Mouse (Mus musculus): ENCODE data around the gene Blvrb. TPM values are rescaled to one million over a fixed set of nuclear protein-coding genes. Genes with fewer than 3 reads are reported as not detected.

Blvrb gene
- total and polyA plus RNA-seq, 3 experiments: 212 to 460 (median 438) TPM

DNA sequence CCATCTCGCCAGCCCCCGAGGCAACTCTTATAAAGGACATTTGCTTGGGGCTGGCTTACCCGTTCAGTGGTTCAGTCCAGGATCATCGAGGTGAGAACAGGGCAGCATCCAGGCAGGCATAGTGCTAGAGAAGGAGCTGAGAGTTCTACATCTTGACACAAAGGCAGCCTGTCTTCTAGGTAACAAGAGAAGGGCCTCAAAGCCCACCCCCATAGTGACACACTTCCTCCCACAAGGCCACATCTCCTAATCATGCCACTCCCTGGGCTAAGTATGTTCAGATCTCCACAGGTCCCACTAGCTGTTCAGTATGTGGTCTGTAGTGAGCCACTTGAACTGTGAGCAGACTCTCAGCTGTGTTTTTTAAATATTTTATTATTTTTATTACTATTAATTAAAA, 36.1 kb downstream of the Blvrb start:
- Histone ChIP-seq H3K27me3 (ENCODE audit: insufficient read depth, low read length) (no peaks in the 10 kb centered on the region), H3K4me3 (ENCODE audit: low read depth, low read length) (no peak overlapping the region; the same call in 1 of the 2 replicates), H3K9me3 (replicated peaks) (no peaks in the 10 kb centered on the region), H3K36me3 (replicated peaks) (peaks cover 14% of the 10 kb centered on the region), H3K4me1 (ENCODE audit: insufficient read depth, low read depth, low read length) (peaks cover 73% of the 10 kb centered on the region)
- DNase-seq (ENCODE audit: low spot score) (no peak), ATAC-seq (ENCODE audit: extremely low read depth, insufficient number of reproducible peaks, low FRiP score, poor library complexity, severe bottlenecking) (no peak)
- TF ChIP-seq GATA2 (IDR thresholded peaks at IDR 0.05; ENCODE audit: borderline replicate concordance, low read depth, low read length) (no peak), TAL1 (conservative IDR thresholded peaks at IDR 0.05; ENCODE audit: low read depth, low read length) (no peak), GATA1 (IDR thresholded peaks at IDR 0.05; ENCODE audit: borderline replicate concordance, low read length) (no peak), POLR2AphosphoS5 (IDR thresholded peaks at IDR 0.05; ENCODE audit: insufficient replicate concordance, low read depth, low read length) (no peak), CTCF (IDR thresholded peaks at IDR 0.05; ENCODE audit: low read depth, low read length) (no peak)

DNA sequence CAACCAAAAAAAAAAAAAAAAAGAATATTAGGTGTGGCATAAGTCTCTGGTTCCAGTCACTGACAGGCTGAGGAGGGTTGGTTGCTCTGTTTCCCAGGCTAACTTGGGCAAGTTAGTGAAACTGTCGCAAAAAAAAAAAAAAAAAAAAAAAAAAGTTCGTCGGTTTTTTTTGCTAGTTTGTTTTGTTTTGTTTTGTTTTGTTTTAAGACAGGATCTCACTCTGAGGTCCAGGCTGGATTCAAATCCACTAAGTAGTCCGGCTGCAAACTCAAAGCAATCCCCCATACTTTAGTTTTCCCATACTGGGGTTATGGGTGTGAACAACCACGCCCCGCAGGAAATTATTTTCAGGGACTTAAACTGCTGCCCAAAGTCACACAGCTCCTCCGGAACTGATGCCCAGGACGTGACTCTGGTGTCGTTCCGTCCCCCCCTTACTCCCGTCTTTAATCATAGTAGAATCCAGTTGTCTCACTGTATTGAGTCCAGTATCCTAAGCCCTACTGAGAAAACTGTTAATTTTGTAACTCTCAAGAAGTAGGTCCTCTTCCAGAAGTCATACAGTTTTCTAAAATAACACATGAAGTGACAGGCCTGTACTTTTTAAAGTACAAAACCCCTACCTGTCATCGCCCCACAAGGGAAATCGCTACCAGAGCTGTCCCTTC, 38.5 kb downstream of the Blvrb start:
- ATAC-seq (ENCODE audit: extremely low read depth, insufficient number of reproducible peaks, low FRiP score, poor library complexity, severe bottlenecking) (no peak), DNase-seq (ENCODE audit: low spot score) (peak; percentile 51)
- no peak for TF ChIP-seq GATA2 (IDR thresholded peaks at IDR 0.05; ENCODE audit: borderline replicate concordance, low read depth, low read length)
- no peak for TF ChIP-seq GATA1 (IDR thresholded peaks at IDR 0.05; ENCODE audit: borderline replicate concordance, low read length)
- no peak for TF ChIP-seq TAL1 (conservative IDR thresholded peaks at IDR 0.05; ENCODE audit: low read depth, low read length)
- TF ChIP-seq CTCF (IDR thresholded peaks at IDR 0.05; ENCODE audit: low read depth, low read length): no peak
- TF ChIP-seq POLR2AphosphoS5 (IDR thresholded peaks at IDR 0.05; ENCODE audit: insufficient replicate concordance, low read depth, low read length): no peak
- Histone ChIP-seq H3K4me1 (ENCODE audit: insufficient read depth, low read depth, low read length) (peaks cover 74% of the 10 kb centered on the region), H3K9me3 (replicated peaks) (no peaks in the 10 kb centered on the region), H3K4me3 (ENCODE audit: low read depth, low read length) (peak overlapping the region; percentile 77), H3K36me3 (replicated peaks) (peaks cover 23% of the 10 kb centered on the region), H3K27me3 (ENCODE audit: insufficient read depth, low read length) (no peaks in the 10 kb centered on the region)

DNA sequence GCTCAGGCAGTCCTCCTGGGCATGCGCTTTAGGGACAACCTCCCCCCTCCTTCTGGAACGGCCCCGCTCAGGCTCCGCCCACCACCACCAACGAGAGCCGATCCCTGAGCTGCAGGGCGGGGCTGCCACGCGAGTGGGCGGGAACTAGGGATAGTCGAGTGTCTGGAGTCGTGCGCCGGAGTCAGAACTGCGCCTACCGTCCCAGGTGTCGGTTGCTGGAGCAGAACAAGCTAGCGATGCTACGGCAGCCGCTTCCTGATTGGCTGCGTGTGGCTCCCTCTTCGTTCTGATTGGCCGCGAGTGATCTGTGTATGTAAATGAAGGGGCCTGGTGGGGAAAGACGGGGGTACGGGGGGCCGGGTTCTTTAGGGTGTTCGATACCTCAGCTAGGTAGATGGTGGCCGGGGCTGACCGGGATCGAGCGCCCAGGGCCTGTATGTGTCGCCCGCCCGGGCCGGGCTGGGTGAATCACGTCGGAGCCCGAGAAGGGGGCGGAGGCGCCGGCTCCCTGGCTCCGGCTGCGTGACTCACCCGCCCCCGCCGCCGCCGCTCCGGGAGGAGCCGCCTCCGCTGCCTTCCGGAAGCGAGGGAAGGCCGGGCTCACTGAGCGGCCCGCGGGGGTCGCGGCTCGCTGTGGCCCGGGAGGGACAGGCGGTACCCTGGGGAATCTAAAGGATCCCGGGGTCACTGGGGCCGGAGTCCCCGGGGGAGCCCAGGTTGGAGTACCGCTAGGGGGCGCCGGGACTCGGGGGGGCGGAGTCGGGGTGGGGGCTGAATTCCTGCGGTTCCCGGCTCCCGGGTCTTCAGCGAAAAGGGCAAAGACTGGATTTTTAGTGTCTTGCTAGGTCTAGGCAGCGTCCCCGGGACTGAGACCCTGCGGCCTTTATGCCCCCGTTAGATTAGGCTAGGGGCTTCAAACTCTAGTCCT, 39.3 kb downstream of the Blvrb start, which contains the start of gene Sertad1:
Sertad1 (plus strand) TSS at position 141 of the 928 bp plus-strand sequence.
- Histone ChIP-seq H3K4me1 (ENCODE audit: insufficient read depth, low read depth, low read length) (peaks cover 78% of the 10 kb centered on the region), H3K36me3 (replicated peaks) (peaks cover 28% of the 10 kb centered on the region), H3K27me3 (ENCODE audit: insufficient read depth, low read length) (no peaks in the 10 kb centered on the region), H3K9me3 (replicated peaks) (no peaks in the 10 kb centered on the region), H3K4me3 (ENCODE audit: low read depth, low read length) (peak within 1 kb of the TSS; percentile 77)
- ATAC-seq (ENCODE audit: extremely low read depth, insufficient number of reproducible peaks, low FRiP score, poor library complexity, severe bottlenecking) (peak; percentile 70), DNase-seq (ENCODE audit: low spot score) (peak; percentile 95)
- no peak for TF ChIP-seq CTCF (IDR thresholded peaks at IDR 0.05; ENCODE audit: low read depth, low read length)
- peak; percentile 94 for TF ChIP-seq POLR2AphosphoS5 (IDR thresholded peaks at IDR 0.05; ENCODE audit: insufficient replicate concordance, low read depth, low read length)
- TF ChIP-seq TAL1 (conservative IDR thresholded peaks at IDR 0.05; ENCODE audit: low read depth, low read length): no peak
- no peak for TF ChIP-seq GATA2 (IDR thresholded peaks at IDR 0.05; ENCODE audit: borderline replicate concordance, low read depth, low read length)
- TF ChIP-seq GATA1 (IDR thresholded peaks at IDR 0.05; ENCODE audit: borderline replicate concordance, low read length): no peak

GRCm38 (mm10) chr7:27487740-27488268, 40.0 kb downstream of the Blvrb start:
- TF ChIP-seq TAL1 (conservative IDR thresholded peaks at IDR 0.05; ENCODE audit: low read depth, low read length): no peak
- no peak for TF ChIP-seq POLR2AphosphoS5 (IDR thresholded peaks at IDR 0.05; ENCODE audit: insufficient replicate concordance, low read depth, low read length)
- TF ChIP-seq GATA1 (IDR thresholded peaks at IDR 0.05; ENCODE audit: borderline replicate concordance, low read length): no peak
- TF ChIP-seq CTCF (IDR thresholded peaks at IDR 0.05; ENCODE audit: low read depth, low read length): no peak
- TF ChIP-seq GATA2 (IDR thresholded peaks at IDR 0.05; ENCODE audit: borderline replicate concordance, low read depth, low read length): no peak
- Histone ChIP-seq H3K9me3 (replicated peaks) (no peaks in the 10 kb centered on the region), H3K27me3 (ENCODE audit: insufficient read depth, low read length) (no peaks in the 10 kb centered on the region), H3K36me3 (replicated peaks) (peaks cover 33% of the 10 kb centered on the region), H3K4me3 (ENCODE audit: low read depth, low read length) (peak overlapping the region; percentile 77), H3K4me1 (ENCODE audit: insufficient read depth, low read depth, low read length) (peaks cover 75% of the 10 kb centered on the region)
- DNase-seq (ENCODE audit: low spot score) (peak; percentile 37), ATAC-seq (ENCODE audit: extremely low read depth, insufficient number of reproducible peaks, low FRiP score, poor library complexity, severe bottlenecking) (no peak)

GRCm38 (mm10) chr7:27489270-27489869, 41.6 kb downstream of the Blvrb start:
- no peak for ATAC-seq (ENCODE audit: extremely low read depth, insufficient number of reproducible peaks, low FRiP score, poor library complexity, severe bottlenecking)
- Histone ChIP-seq H3K4me3 (ENCODE audit: low read depth, low read length) (peak overlapping the region; percentile 71; the same call in 1 of the 2 replicates), H3K36me3 (replicated peaks) (peaks cover 33% of the 10 kb centered on the region), H3K27me3 (ENCODE audit: insufficient read depth, low read length) (no peaks in the 10 kb centered on the region), H3K9me3 (replicated peaks) (no peaks in the 10 kb centered on the region), H3K4me1 (ENCODE audit: insufficient read depth, low read depth, low read length) (peaks cover 74% of the 10 kb centered on the region)
- no peak for TF ChIP-seq GATA1 (IDR thresholded peaks at IDR 0.05; ENCODE audit: borderline replicate concordance, low read length)
- no peak for TF ChIP-seq TAL1 (conservative IDR thresholded peaks at IDR 0.05; ENCODE audit: low read depth, low read length)
- no peak for TF ChIP-seq POLR2AphosphoS5 (IDR thresholded peaks at IDR 0.05; ENCODE audit: insufficient replicate concordance, low read depth, low read length)
- TF ChIP-seq GATA2 (IDR thresholded peaks at IDR 0.05; ENCODE audit: borderline replicate concordance, low read depth, low read length): no peak
- no peak for TF ChIP-seq CTCF (IDR thresholded peaks at IDR 0.05; ENCODE audit: low read depth, low read length)
- no peak for DNase-seq (ENCODE audit: low spot score)

All from G1E (cell line).